Mouse (Mus musculus): ENCODE data around the gene Epb41l1. TPM values are rescaled to one million over a fixed set of nuclear protein-coding genes. Genes with fewer than 3 reads are reported as not detected.
A peak's percentile ranks its signal among the peaks of the same experiment; 100 is the strongest.
"Not testable (repeated sequence)": the region's sequence is repeated elsewhere in the genome, so short reads cannot be mapped to it uniquely, and the experiment has no call there.

The Epb41l1 gene
- total RNA-seq, 4 experiments from 2014 or later = 6.5 to 9.4 (median 7.6) TPM

DNA sequence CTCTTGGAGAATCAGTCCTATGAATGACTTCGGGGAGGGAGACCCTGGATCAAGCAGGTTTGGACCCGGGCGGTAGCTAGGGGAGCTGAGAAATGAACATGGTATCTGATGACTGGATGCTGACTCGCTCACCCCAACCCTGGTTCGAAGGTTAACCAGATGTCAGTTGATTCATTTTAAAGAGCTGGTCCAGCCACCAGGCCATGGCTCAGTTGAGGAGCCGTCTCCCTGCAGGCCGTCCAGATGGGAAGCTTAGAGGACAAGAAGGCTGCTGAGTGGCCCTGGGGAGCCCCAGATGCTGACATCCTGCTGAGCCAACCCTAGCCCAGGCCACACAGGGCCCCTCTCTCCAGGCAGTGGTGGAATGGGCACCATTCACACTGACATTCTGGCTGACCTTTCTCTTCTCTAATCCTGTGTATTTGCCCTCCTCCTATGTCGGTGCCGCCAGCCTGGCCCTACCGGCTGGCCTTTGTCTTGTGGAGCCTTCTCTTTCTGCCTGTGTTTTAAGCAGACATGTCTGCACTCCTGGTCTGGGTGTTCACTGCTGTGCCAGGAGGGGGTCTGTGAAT lies 67.0 kb downstream of the Epb41l1 start:
- DNase-seq (ENCODE audit: low spot score) = no peak

GRCm38 (mm10) chr2:156488166-156488814 lies 67.6 kb downstream of the Epb41l1 start:
- DNase-seq (ENCODE audit: low spot score) = peak; percentile 30

DNA sequence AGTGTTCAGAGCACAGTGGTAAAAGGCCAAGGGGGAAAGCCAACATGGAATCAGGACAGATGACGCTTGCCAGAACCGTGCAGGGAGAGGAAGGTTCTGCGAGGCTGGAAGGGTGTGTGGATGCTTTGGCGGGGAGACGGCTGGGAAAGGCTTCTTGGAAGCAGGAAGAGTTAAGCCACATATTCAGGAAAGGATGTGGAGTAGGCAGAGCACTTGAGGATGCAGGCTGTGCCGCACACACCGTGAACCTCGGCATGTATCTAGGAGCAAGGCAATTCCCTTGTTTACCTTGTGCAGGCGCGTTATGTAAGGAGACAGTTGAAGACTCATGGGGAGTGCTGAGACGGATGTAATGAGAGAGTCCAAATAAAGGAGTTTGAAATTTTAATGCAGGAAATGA lies 69.5 kb downstream of the Epb41l1 start:
- DNase-seq (ENCODE audit: low spot score) = no peak

GRCm38 (mm10) chr2:156491796-156492195 lies 71.1 kb downstream of the Epb41l1 start:
- DNase-seq (ENCODE audit: low spot score) = no peak

- no peak for DNase-seq (ENCODE audit: low spot score)
Measured at GRCm38 (mm10) chr2:156493766-156494165, 73.1 kb downstream of the Epb41l1 start.

- no peak for DNase-seq (ENCODE audit: low spot score)
Measured at GRCm38 (mm10) chr2:156494465-156494864, 73.8 kb downstream of the Epb41l1 start.

GRCm38 (mm10) chr2:156494875-156495274 lies 74.2 kb downstream of the Epb41l1 start:
- DNase-seq (ENCODE audit: low spot score) = no peak

DNA sequence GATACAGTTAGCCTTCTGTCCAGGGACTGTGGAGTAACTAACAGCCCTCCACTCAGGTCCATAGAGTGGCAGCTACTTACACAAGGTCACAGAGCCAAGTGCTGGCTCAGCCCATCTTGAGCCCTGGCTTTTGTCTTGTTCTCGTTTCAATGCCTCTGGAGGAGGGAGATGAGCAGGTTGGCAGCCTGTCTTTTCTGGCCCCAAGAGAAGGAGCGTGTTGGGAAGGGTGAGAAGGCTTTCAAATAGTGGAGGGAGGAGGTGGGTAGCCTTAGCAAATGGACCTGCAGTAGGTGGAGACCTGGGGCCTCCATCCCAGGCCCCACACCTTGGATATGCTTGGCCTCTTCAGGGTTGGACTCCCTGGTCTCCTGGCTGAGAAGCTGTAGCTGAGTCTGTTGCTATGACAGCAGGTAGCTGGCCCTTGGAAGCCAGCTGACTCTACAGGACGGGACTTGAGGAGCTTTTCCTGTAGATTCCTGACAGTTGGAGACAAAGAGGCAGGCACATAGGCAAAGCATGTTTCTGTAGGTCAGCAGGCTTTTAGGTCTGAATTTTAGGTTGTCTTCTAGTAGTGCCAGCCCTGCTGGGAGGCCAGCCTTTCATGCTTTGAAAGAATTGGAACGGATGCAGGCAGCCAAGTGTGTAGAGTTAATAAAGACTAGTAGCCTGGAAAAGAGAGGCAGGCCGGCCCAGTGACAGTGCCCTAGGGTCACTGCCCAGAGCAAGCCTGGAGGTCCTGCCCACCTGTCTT lies 76.3 kb downstream of the Epb41l1 start:
- DNase-seq (ENCODE audit: low spot score) = no peak

DNA sequence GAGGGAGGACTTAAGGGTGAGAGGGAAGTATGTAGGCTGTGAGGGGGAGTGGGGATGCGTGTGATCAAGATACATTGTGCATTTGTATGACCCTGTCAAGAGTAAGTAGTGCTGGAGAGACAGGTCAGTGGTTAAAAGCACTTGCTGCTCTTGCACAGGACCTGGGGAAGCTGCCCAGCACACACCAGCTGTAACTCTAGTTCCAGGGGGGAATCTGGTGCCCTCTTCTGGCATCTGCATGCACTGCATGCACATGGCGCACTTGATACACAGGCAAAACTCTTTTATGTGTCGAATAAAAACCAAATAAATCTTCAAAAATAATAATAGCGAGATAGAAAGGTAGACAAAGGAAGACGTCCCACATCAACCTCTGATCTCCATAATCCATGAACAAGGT lies 77.2 kb downstream of the Epb41l1 start:
- DNase-seq (ENCODE audit: low spot score) = no peak

DNA sequence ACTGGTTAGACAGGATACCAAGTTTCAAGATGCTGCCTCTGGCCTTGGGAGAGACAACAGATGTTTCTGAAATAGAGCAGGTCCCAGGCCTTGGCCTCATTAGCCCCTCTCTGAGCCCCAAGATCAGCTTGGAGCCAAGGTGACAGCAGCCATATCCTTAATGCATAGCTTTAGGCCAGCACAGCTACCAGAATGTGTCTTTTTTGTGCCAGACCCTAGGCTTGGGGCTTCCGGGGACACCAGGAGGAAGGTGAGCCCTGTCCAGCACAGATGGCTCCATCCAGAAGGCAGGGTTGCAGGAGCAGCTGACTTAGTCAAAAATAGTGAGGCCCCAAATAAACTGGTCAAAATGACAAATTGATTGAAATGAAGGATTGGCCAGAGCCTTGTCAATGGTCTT lies 80.3 kb downstream of the Epb41l1 start:
- DNase-seq (ENCODE audit: low spot score) = no peak

- DNase-seq (ENCODE audit: low spot score) = no peak
Measured at GRCm38 (mm10) chr2:156505533-156505932, 84.8 kb downstream of the Epb41l1 start.

- DNase-seq (ENCODE audit: low spot score) = no peak
Measured at GRCm38 (mm10) chr2:156512028-156512427, 91.3 kb downstream of the Epb41l1 start.

- no peak for DNase-seq (ENCODE audit: low spot score)
Measured at GRCm38 (mm10) chr2:156512561-156512960, 91.9 kb downstream of the Epb41l1 start.

DNA sequence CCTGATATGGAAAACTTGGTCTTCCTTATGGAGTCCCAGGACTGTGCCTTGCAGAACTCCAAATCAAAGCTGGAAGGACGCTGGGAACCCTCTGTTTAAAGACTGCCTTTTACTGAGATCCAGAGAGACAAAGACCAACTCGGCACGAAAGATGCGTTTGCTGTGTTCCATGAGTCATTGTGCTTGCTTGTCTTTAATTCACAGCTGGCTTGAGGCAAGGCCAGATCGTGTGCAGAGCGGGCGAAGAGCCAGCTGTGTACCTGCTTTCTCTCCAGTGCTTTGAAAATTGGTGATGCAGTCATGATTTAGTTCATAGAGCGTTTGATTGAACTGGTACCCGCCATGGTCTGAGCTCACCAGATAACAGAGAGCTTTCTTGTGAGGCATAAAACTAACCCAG lies 94.4 kb downstream of the Epb41l1 start:
- no peak for DNase-seq (ENCODE audit: low spot score)

GRCm38 (mm10) chr2:156515565-156516185 lies 95.0 kb downstream of the Epb41l1 start:
- DNase-seq (ENCODE audit: low spot score) = peak; percentile 66

GRCm38 (mm10) chr2:156516678-156517077 lies 96.0 kb downstream of the Epb41l1 start:
- not testable (repeated sequence) for DNase-seq (ENCODE audit: low spot score)

DNA sequence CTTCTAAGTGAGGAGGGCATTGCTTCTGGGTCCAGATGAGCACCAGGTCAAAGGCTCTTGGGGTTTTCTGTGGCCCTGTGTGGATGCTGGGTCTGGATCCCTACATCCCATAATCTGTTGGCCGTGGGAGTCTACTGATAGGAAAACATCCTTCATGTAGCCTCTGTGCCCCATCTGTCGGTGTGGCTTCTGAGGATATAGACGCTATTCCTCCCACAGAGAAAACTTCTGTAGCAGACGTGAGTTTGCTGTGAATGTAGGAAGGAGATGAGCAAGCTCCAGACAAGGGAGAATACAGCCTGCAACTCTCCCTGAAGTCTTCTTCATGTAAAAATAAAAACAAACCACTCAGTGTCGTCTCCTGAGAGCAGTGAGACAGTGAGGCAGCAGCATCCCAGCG lies 97.6 kb downstream of the Epb41l1 start:
- no peak for DNase-seq (ENCODE audit: low spot score)

DNA sequence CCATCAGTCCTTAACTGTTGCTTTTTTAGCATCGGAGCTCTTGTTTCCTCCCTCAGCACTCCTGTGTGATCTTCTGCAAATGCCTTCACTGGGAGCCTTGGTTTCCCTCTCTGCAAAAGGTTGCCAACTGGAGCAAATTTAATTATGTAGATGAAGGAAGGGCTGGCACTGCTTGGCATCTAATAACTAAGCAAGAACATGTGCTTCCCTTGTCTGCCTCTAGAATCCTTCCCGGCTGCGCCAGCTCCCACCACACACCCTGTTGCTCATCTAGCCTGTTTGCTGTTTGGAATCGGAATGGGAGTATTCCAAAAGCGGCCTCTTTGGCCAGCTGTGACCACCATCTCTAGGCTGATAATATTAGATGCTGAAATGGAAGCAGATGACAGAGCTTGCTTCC lies 98.9 kb downstream of the Epb41l1 start:
- no peak for DNase-seq (ENCODE audit: low spot score)

- no peak for DNase-seq (ENCODE audit: low spot score)
Measured at GRCm38 (mm10) chr2:156522994-156523393, 102.3 kb downstream of the Epb41l1 start.

GRCm38 (mm10) chr2:156524078-156524477 lies 103.4 kb downstream of the Epb41l1 start:
- peak; percentile 12 for DNase-seq (ENCODE audit: low spot score)

- DNase-seq (ENCODE audit: low spot score) = peak; percentile 8
Measured at GRCm38 (mm10) chr2:156529726-156530125, 109.0 kb downstream of the Epb41l1 start.

GRCm38 (mm10) chr2:156533160-156533559 lies 112.5 kb downstream of the Epb41l1 start:
- DNase-seq (ENCODE audit: low spot score) = no peak
